Mouse (Mus musculus): ENCODE results near the gene Olfr1362. TPM values are rescaled to one million over a fixed set of nuclear protein-coding genes. Genes with fewer than 3 reads are reported as not detected.

Olfr1362 gene
- total RNA-seq (2014; rRNA removed) (not detected in 2 replicates), polyA plus RNA-seq (2015; fragmentation: Nextera tagmentation; extraction: Ambion mirVana) (not detected in 2 replicates)

GRCm38 (mm10) chr13:21613922-21614321, at the start of gene Olfr1362:
Olfr1362 (minus strand) TSS chr13:21614022.
- no peak for DNase-seq
- ATAC-seq: no peak
- no peaks in the 10 kb centered on the region for H3K27me3 ChIP-seq (ENCODE audit: insufficient read depth, low read length)
- H3K27ac ChIP-seq (ENCODE audit: low read depth, low read length): no peak within 1 kb of the TSS
- no peak within 1 kb of the TSS for H3K4me3 ChIP-seq (ENCODE audit: low read depth, low read length)
- TF ChIP-seq CTCF (IDR thresholded peaks at IDR 0.05; ENCODE audit: low read depth): no peak
- no peak within 1 kb of the TSS for H3K4me2 ChIP-seq (ENCODE audit: low read depth)
- no peak within 1 kb of the TSS for H3K9ac ChIP-seq
- H3K4me1 ChIP-seq (ENCODE audit: insufficient read depth): no peaks in the 10 kb centered on the region
- no peaks in the 10 kb centered on the region for H3K9me3 ChIP-seq (ENCODE audit: low read length)
- H3K36me3 ChIP-seq (ENCODE audit: insufficient read depth): no peaks in the 10 kb centered on the region

- no peak within 1 kb of the TSS for H3K9ac ChIP-seq
- H3K9me3 ChIP-seq (ENCODE audit: low read length): no peaks in the 10 kb centered on the region
- H3K36me3 ChIP-seq (ENCODE audit: insufficient read depth): no peaks in the 10 kb centered on the region
- H3K27me3 ChIP-seq (ENCODE audit: insufficient read depth, low read length): no peaks in the 10 kb centered on the region
- no peak within 1 kb of the TSS for H3K4me2 ChIP-seq (ENCODE audit: low read depth)
- H3K27ac ChIP-seq (ENCODE audit: low read depth, low read length): no peak within 1 kb of the TSS
- WGBS: 87% methylated on average over 2 of the region's 2 CpGs
- no peak for TF ChIP-seq CTCF (IDR thresholded peaks at IDR 0.05; ENCODE audit: low read depth)
- H3K4me1 ChIP-seq (ENCODE audit: insufficient read depth): no peaks in the 10 kb centered on the region
- DNase-seq: no peak
- no peak within 1 kb of the TSS for H3K4me3 ChIP-seq (ENCODE audit: low read depth, low read length)
- no peak for ATAC-seq
Measured at GRCm38 (mm10) chr13:21663286-21663685, 49.5 kb upstream of the Olfr1362 start, which contains the start of gene Olfr1361. Olfr1361 (minus strand) TSS chr13:21663386.

- ATAC-seq (no peak), DNase-seq (no peak)
- 82% methylated on average over 2 of the region's 2 CpGs for WGBS
- no peak for TF ChIP-seq CTCF (IDR thresholded peaks at IDR 0.05; ENCODE audit: low read depth)
- Histone ChIP-seq H3K27ac (ENCODE audit: low read depth, low read length) (no peak within 1 kb of the TSS), H3K4me2 (ENCODE audit: low read depth) (no peak within 1 kb of the TSS), H3K27me3 (ENCODE audit: insufficient read depth, low read length) (no peaks in the 10 kb centered on the region), H3K9ac (no peak within 1 kb of the TSS), H3K9me3 (ENCODE audit: low read length) (no peaks in the 10 kb centered on the region), H3K36me3 (ENCODE audit: insufficient read depth) (no peaks in the 10 kb centered on the region), H3K4me1 (ENCODE audit: insufficient read depth) (no peaks in the 10 kb centered on the region), H3K4me3 (ENCODE audit: low read depth, low read length) (no peak within 1 kb of the TSS)
Measured at GRCm38 (mm10) chr13:21642418-21642817, 28.6 kb upstream of the Olfr1362 start, which contains the start of gene Olfr11. Olfr11 (minus strand) TSS chr13:21642518.

GRCm38 (mm10) chr13:21591618-21592017, 22.2 kb downstream of the Olfr1362 start:
- Histone ChIP-seq H3K36me3 (ENCODE audit: insufficient read depth) (no peaks in the 10 kb centered on the region), H3K27ac (ENCODE audit: low read depth, low read length) (no peak overlapping the region), H3K9ac (no peak overlapping the region), H3K27me3 (ENCODE audit: insufficient read depth, low read length) (no peaks in the 10 kb centered on the region), H3K4me1 (ENCODE audit: insufficient read depth) (no peaks in the 10 kb centered on the region), H3K4me3 (ENCODE audit: low read depth, low read length) (no peak overlapping the region), H3K4me2 (ENCODE audit: low read depth) (no peak overlapping the region), H3K9me3 (ENCODE audit: low read length) (no peaks in the 10 kb centered on the region)
- ATAC-seq (no peak), DNase-seq (no peak)
- no peak for TF ChIP-seq CTCF (IDR thresholded peaks at IDR 0.05; ENCODE audit: low read depth)
- 70% methylated on average over 2 of the region's 2 CpGs for WGBS

GRCm38 (mm10) chr13:21581659-21582058, 32.2 kb downstream of the Olfr1362 start, which contains the start of gene Olfr1364:
Olfr1364 (minus strand) TSS chr13:21581759.
- DNase-seq (no peak), ATAC-seq (no peak)
- H3K36me3 ChIP-seq (ENCODE audit: insufficient read depth): no peaks in the 10 kb centered on the region
- no peak within 1 kb of the TSS for H3K9ac ChIP-seq
- no peak within 1 kb of the TSS for H3K4me3 ChIP-seq (ENCODE audit: low read depth, low read length)
- 86% methylated on average over 2 of the region's 2 CpGs for WGBS
- H3K4me1 ChIP-seq (ENCODE audit: insufficient read depth): no peaks in the 10 kb centered on the region
- TF ChIP-seq CTCF (IDR thresholded peaks at IDR 0.05; ENCODE audit: low read depth): no peak
- no peaks in the 10 kb centered on the region for H3K27me3 ChIP-seq (ENCODE audit: insufficient read depth, low read length)
- no peaks in the 10 kb centered on the region for H3K9me3 ChIP-seq (ENCODE audit: low read length)
- H3K27ac ChIP-seq (ENCODE audit: low read depth, low read length): no peak within 1 kb of the TSS
- no peak within 1 kb of the TSS for H3K4me2 ChIP-seq (ENCODE audit: low read depth)

Other genes with a start within 250 kb of the Olfr1362 start
Only the 30 nearest of the 34 such genes appear.
- 2.3 and 4.7 TPM in 2 replicates for gene Pgbd1, start 173.0 kb downstream of the Olfr1362 start, total RNA-seq (2014; rRNA removed)
- gene Pgbd1, start 173.0 kb downstream of the Olfr1362 start, polyA plus RNA-seq (2015; fragmentation: Nextera tagmentation; extraction: Ambion mirVana): 0.83 and 1.5 TPM in 2 replicates
- 25.2 and 27.1 TPM in 2 replicates for gene Zscan26, start 160.3 kb downstream of the Olfr1362 start, total RNA-seq (2014; rRNA removed)
- 10.9 and 16.7 TPM in 2 replicates for gene Zscan26, start 160.3 kb downstream of the Olfr1362 start, polyA plus RNA-seq (2015; fragmentation: Nextera tagmentation; extraction: Ambion mirVana)
- gene Nkapl, start 145.5 kb downstream of the Olfr1362 start, total RNA-seq (2014; rRNA removed): 0.69 and 1.3 TPM in 2 replicates
- 1.8 and 2.7 TPM in 2 replicates for gene Nkapl, start 145.5 kb downstream of the Olfr1362 start, polyA plus RNA-seq (2015; fragmentation: Nextera tagmentation; extraction: Ambion mirVana)
- gene Zkscan4, start 135.1 kb downstream of the Olfr1362 start, total RNA-seq (2014; rRNA removed): 8.9 and 9.3 TPM in 2 replicates
- gene Zkscan4, start 135.1 kb downstream of the Olfr1362 start, polyA plus RNA-seq (2015; fragmentation: Nextera tagmentation; extraction: Ambion mirVana): 4.2 and 6.1 TPM in 2 replicates
- 1.5 TPM in 1 of 2 replicates, not detected in the other for gene Gm10065, start 134.6 kb downstream of the Olfr1362 start, total RNA-seq (2014; rRNA removed)
- not detected in 2 replicates for gene Gm10065, start 134.6 kb downstream of the Olfr1362 start, polyA plus RNA-seq (2015; fragmentation: Nextera tagmentation; extraction: Ambion mirVana)
- 0.14 and 0.31 TPM in 2 replicates for gene AK157302, start 118.8 kb downstream of the Olfr1362 start, total RNA-seq (2014; rRNA removed)
- gene AK157302, start 118.8 kb downstream of the Olfr1362 start, polyA plus RNA-seq (2015; fragmentation: Nextera tagmentation; extraction: Ambion mirVana): 0.42 and 0.54 TPM in 2 replicates
- 5.9 and 7.1 TPM in 2 replicates for gene Gm11273, start 112.6 kb downstream of the Olfr1362 start, total RNA-seq (2014; rRNA removed)
- 5.8 and 11.0 TPM in 2 replicates for gene Gm11273, start 112.6 kb downstream of the Olfr1362 start, polyA plus RNA-seq (2015; fragmentation: Nextera tagmentation; extraction: Ambion mirVana)
- 7.8 and 9.5 TPM in 2 replicates for gene Zkscan8, start 82.9 kb downstream of the Olfr1362 start, total RNA-seq (2014; rRNA removed)
- gene Zkscan8, start 82.9 kb downstream of the Olfr1362 start, polyA plus RNA-seq (2015; fragmentation: Nextera tagmentation; extraction: Ambion mirVana): 1.3 and 2.2 TPM in 2 replicates
- gene Olfr1366, start 71.2 kb downstream of the Olfr1362 start, total RNA-seq (2014; rRNA removed): not detected in 2 replicates
- gene Olfr1366, start 71.2 kb downstream of the Olfr1362 start, polyA plus RNA-seq (2015; fragmentation: Nextera tagmentation; extraction: Ambion mirVana): 0.15 TPM in 2 replicates
- gene Olfr1535, start 54.1 kb downstream of the Olfr1362 start, total RNA-seq (2014; rRNA removed): not detected in 2 replicates
- gene Olfr1535, start 54.1 kb downstream of the Olfr1362 start, polyA plus RNA-seq (2015; fragmentation: Nextera tagmentation; extraction: Ambion mirVana): 0.06 and 0.07 TPM in 2 replicates
- not detected in 2 replicates for gene Olfr1364, start 32.3 kb downstream of the Olfr1362 start, total RNA-seq (2014; rRNA removed)
- not detected in 2 replicates for gene Olfr1364, start 32.3 kb downstream of the Olfr1362 start, polyA plus RNA-seq (2015; fragmentation: Nextera tagmentation; extraction: Ambion mirVana)
- gene Olfr11, start 28.5 kb upstream of the Olfr1362 start, total RNA-seq (2014; rRNA removed): not detected in 2 replicates
- gene Olfr11, start 28.5 kb upstream of the Olfr1362 start, polyA plus RNA-seq (2015; fragmentation: Nextera tagmentation; extraction: Ambion mirVana): not detected in 2 replicates
- gene Olfr1361, start 49.4 kb upstream of the Olfr1362 start, total RNA-seq (2014; rRNA removed): not detected in 2 replicates
- not detected in 2 replicates for gene Olfr1361, start 49.4 kb upstream of the Olfr1362 start, polyA plus RNA-seq (2015; fragmentation: Nextera tagmentation; extraction: Ambion mirVana)
- gene Olfr1360, start 63.4 kb upstream of the Olfr1362 start, total RNA-seq (2014; rRNA removed): not detected in 2 replicates
- gene Olfr1360, start 63.4 kb upstream of the Olfr1362 start, polyA plus RNA-seq (2015; fragmentation: Nextera tagmentation; extraction: Ambion mirVana): not detected in 2 replicates
- not detected in 2 replicates for gene Olfr1359, start 84.1 kb upstream of the Olfr1362 start, total RNA-seq (2014; rRNA removed)
- not detected in 2 replicates for gene Olfr1359, start 84.1 kb upstream of the Olfr1362 start, polyA plus RNA-seq (2015; fragmentation: Nextera tagmentation; extraction: Ambion mirVana)
- 131 and 141 TPM in 2 replicates for gene Hist1h2bl, start 102.1 kb upstream of the Olfr1362 start, total RNA-seq (2014; rRNA removed)
- 0.65 and 0.73 TPM in 2 replicates for gene Hist1h2bl, start 102.1 kb upstream of the Olfr1362 start, polyA plus RNA-seq (2015; fragmentation: Nextera tagmentation; extraction: Ambion mirVana)
- gene Hist1h2ai, start 102.4 kb upstream of the Olfr1362 start, total RNA-seq (2014; rRNA removed): 342 and 560 TPM in 2 replicates
- 12.1 and 14.6 TPM in 2 replicates for gene Hist1h2ai, start 102.4 kb upstream of the Olfr1362 start, polyA plus RNA-seq (2015; fragmentation: Nextera tagmentation; extraction: Ambion mirVana)
- 277 and 308 TPM in 2 replicates for gene Hist1h3h, start 103.6 kb upstream of the Olfr1362 start, total RNA-seq (2014; rRNA removed)
- 0.75 and 1.3 TPM in 2 replicates for gene Hist1h3h, start 103.6 kb upstream of the Olfr1362 start, polyA plus RNA-seq (2015; fragmentation: Nextera tagmentation; extraction: Ambion mirVana)
- 308 and 356 TPM in 2 replicates for gene Hist1h2bm, start 108.0 kb upstream of the Olfr1362 start, total RNA-seq (2014; rRNA removed)
- gene Hist1h2bm, start 108.0 kb upstream of the Olfr1362 start, polyA plus RNA-seq (2015; fragmentation: Nextera tagmentation; extraction: Ambion mirVana): 0.34 TPM in 1 of 2 replicates, not detected in the other
- gene Hist1h4j, start 121.0 kb upstream of the Olfr1362 start, total RNA-seq (2014; rRNA removed): 282 and 307 TPM in 2 replicates
- not detected in 2 replicates for gene Hist1h4j, start 121.0 kb upstream of the Olfr1362 start, polyA plus RNA-seq (2015; fragmentation: Nextera tagmentation; extraction: Ambion mirVana)
- gene Hist1h4k, start 136.5 kb upstream of the Olfr1362 start, total RNA-seq (2014; rRNA removed): 635 and 850 TPM in 2 replicates
- gene Hist1h4k, start 136.5 kb upstream of the Olfr1362 start, polyA plus RNA-seq (2015; fragmentation: Nextera tagmentation; extraction: Ambion mirVana): not detected in 2 replicates
- 242 and 258 TPM in 2 replicates for gene Hist1h2ak, start 139.8 kb upstream of the Olfr1362 start, total RNA-seq (2014; rRNA removed)
- gene Hist1h2ak, start 139.8 kb upstream of the Olfr1362 start, polyA plus RNA-seq (2015; fragmentation: Nextera tagmentation; extraction: Ambion mirVana): 4.4 and 5.2 TPM in 2 replicates
- gene Hist1h2bn, start 140.1 kb upstream of the Olfr1362 start, total RNA-seq (2014; rRNA removed): 157 and 249 TPM in 2 replicates
- not detected in 2 replicates for gene Hist1h2bn, start 140.1 kb upstream of the Olfr1362 start, polyA plus RNA-seq (2015; fragmentation: Nextera tagmentation; extraction: Ambion mirVana)
- gene Hist1h1b, start 166.6 kb upstream of the Olfr1362 start, total RNA-seq (2014; rRNA removed): 140 and 182 TPM in 2 replicates
- 4.0 and 4.7 TPM in 2 replicates for gene Hist1h1b, start 166.6 kb upstream of the Olfr1362 start, polyA plus RNA-seq (2015; fragmentation: Nextera tagmentation; extraction: Ambion mirVana)
- gene Hist1h3i, start 169.3 kb upstream of the Olfr1362 start, total RNA-seq (2014; rRNA removed): 282 and 291 TPM in 2 replicates
- 20.0 and 34.1 TPM in 2 replicates for gene Hist1h3i, start 169.3 kb upstream of the Olfr1362 start, polyA plus RNA-seq (2015; fragmentation: Nextera tagmentation; extraction: Ambion mirVana)
- gene Hist1h2an, start 173.2 kb upstream of the Olfr1362 start, total RNA-seq (2014; rRNA removed): 143 and 154 TPM in 2 replicates
- gene Hist1h2an, start 173.2 kb upstream of the Olfr1362 start, polyA plus RNA-seq (2015; fragmentation: Nextera tagmentation; extraction: Ambion mirVana): 1.1 and 1.6 TPM in 2 replicates
- 46.4 and 70.5 TPM in 2 replicates for gene Hist1h2bp, start 173.4 kb upstream of the Olfr1362 start, total RNA-seq (2014; rRNA removed)
- 0.28 TPM in 1 of 2 replicates, not detected in the other for gene Hist1h2bp, start 173.4 kb upstream of the Olfr1362 start, polyA plus RNA-seq (2015; fragmentation: Nextera tagmentation; extraction: Ambion mirVana)
- 214 and 268 TPM in 2 replicates for gene Hist1h2bq, start 196.2 kb upstream of the Olfr1362 start, total RNA-seq (2014; rRNA removed)
- 4.6 and 5.2 TPM in 2 replicates for gene Hist1h2bq, start 196.2 kb upstream of the Olfr1362 start, polyA plus RNA-seq (2015; fragmentation: Nextera tagmentation; extraction: Ambion mirVana)
- 1.0 TPM in 1 of 2 replicates, not detected in the other for gene Hist1h2ao, start 196.4 kb upstream of the Olfr1362 start, total RNA-seq (2014; rRNA removed)
- 1.6 TPM in 1 of 2 replicates, not detected in the other for gene Hist1h2ao, start 196.4 kb upstream of the Olfr1362 start, polyA plus RNA-seq (2015; fragmentation: Nextera tagmentation; extraction: Ambion mirVana)
- 1.3 and 1.7 TPM in 2 replicates for gene Hist1h4m, start 197.7 kb upstream of the Olfr1362 start, total RNA-seq (2014; rRNA removed)
- gene Hist1h4m, start 197.7 kb upstream of the Olfr1362 start, polyA plus RNA-seq (2015; fragmentation: Nextera tagmentation; extraction: Ambion mirVana): not detected in 2 replicates